Comparison of ENCODE assay signal across 9 mouse cellular contexts in genomic region chr14:104521458-104521848, GRCm38 (mm10). TPM values are rescaled to one million over a fixed set of nuclear protein-coding genes. Genes with fewer than 3 reads are reported as not detected.
DNase-seq lines count a peak whose midpoint lies in the region; ATAC-seq and TF ChIP-seq lines count a peak whose summit lies in the region.
"Had no signal": no experiment of that assay in that cellular context is flagged by ENCODE, and none has a peak within 500 bp of the region (broad histone marks: within the 10 kb centered on the region; RNA-seq: fewer than 3 reads in every experiment).

No protein-coding gene starts in this region.

- ATAC-seq in neural tube, embryonic 11.5 days (ENCODE audit: insufficient read depth, low FRiP score, low TSS enrichment), result no peak
- no peak for ATAC-seq in limb, embryonic 15.5 days (ENCODE audit: insufficient number of reproducible peaks, low FRiP score, low TSS enrichment, low read depth)
- ATAC-seq in stomach, postnatal 0 days (ENCODE audit: low FRiP score, low TSS enrichment), result no peak

- H3K27ac ChIP-seq in neural tube, embryonic 11.5 days (ENCODE audit: low read depth, low read length), result no peak overlapping the region
- H3K27ac ChIP-seq in embryonic fibroblast, embryonic 13.5 days (ENCODE audit: insufficient read depth, low read length), result no peak overlapping the region
- no peak overlapping the region for H3K27ac ChIP-seq in limb, embryonic 15.5 days
- no peak overlapping the region for H3K27ac ChIP-seq in stomach, postnatal 0 days (replicated peaks)

- no peak for TF ChIP-seq POLR2A in embryonic fibroblast, embryonic 13.5 days (IDR thresholded peaks at IDR 0.05; ENCODE audit: low read depth, low read length)

- TF ChIP-seq EP300 in stomach, postnatal 0 days (optimal IDR thresholded peaks at IDR 0.05), result no peak

- H3K4me2 ChIP-seq in neural tube, embryonic 11.5 days (ENCODE audit: low read depth), result peak overlapping the region; percentile 67
- H3K4me2 ChIP-seq in limb, embryonic 15.5 days, result peak overlapping the region; percentile 58
- peak overlapping the region; percentile 81 for H3K4me2 ChIP-seq in stomach, postnatal 0 days (replicated peaks; ENCODE audit: low read depth)

- no peaks in the 10 kb centered on the region for H3K27me3 ChIP-seq in neural tube, embryonic 11.5 days (ENCODE audit: control insufficient read depth, insufficient read depth, low read length)
- 0 out of 2 replicates have a peak, but pooled peaks cover 3% of the 10 kb centered on the region for H3K27me3 ChIP-seq in limb, embryonic 15.5 days
- no peaks in the 10 kb centered on the region for H3K27me3 ChIP-seq in stomach, postnatal 0 days (ENCODE audit: control insufficient read depth, insufficient read depth, low read length)

- 5% methylated on average over 9 of the region's 9 CpGs for WGBS in neural tube, embryonic 11.5 days
- WGBS in limb, embryonic 15.5 days, result under 1% methylated on average over 9 of the region's 9 CpGs
- WGBS in stomach, postnatal 0 days, result under 1% methylated on average over 9 of the region's 9 CpGs

- H3K4me3 ChIP-seq in neural tube, embryonic 11.5 days (ENCODE audit: low read depth, low read length), result peak overlapping the region; percentile 88
- H3K4me3 ChIP-seq in embryonic fibroblast, embryonic 13.5 days (ENCODE audit: insufficient read depth, low read length), result peak overlapping the region; percentile 76
- peak overlapping the region; percentile 88 for H3K4me3 ChIP-seq in limb, embryonic 15.5 days
- H3K4me3 ChIP-seq in stomach, postnatal 0 days (ENCODE audit: low read depth, low read length), result peak overlapping the region; percentile 89

- no peak for TF ChIP-seq CTCF in embryonic fibroblast, embryonic 13.5 days (IDR thresholded peaks at IDR 0.05; ENCODE audit: borderline replicate concordance, insufficient read depth, low read length)
- TF ChIP-seq CTCF in stomach, postnatal 0 days (IDR thresholded peaks at IDR 0.05; ENCODE audit: low read depth), result no peak

- DNase-seq in neural tube, embryonic 11.5 days (ENCODE audit: low spot score), result no peak
- no peak for DNase-seq in neural tube, embryonic 10.5 days (ENCODE audit: extremely low spot score, low spot score)
- DNase-seq in stomach, postnatal 0 days (ENCODE audit: low spot score), result no peak
- DNase-seq in T-cell, adult 2 months (ENCODE audit: low spot score), result no peak
- DNase-seq in left cerebral cortex, adult 8-10 months (ENCODE audit: low spot score in 2 of 2), result no peak
- DNase-seq in adrenal gland, postnatal 10 days, result no peak

- H3K9me3 ChIP-seq in neural tube, embryonic 11.5 days (ENCODE audit: control insufficient read depth, low read length), result no peaks in the 10 kb centered on the region
- no peaks in the 10 kb centered on the region for H3K9me3 ChIP-seq in limb, embryonic 15.5 days
- H3K9me3 ChIP-seq in stomach, postnatal 0 days (ENCODE audit: control insufficient read depth, low read length), result no peaks in the 10 kb centered on the region

- H3K36me3 ChIP-seq in neural tube, embryonic 11.5 days (ENCODE audit: control insufficient read depth, insufficient read depth, low read length), result no peaks in the 10 kb centered on the region
- H3K36me3 ChIP-seq in limb, embryonic 15.5 days, result no peaks in the 10 kb centered on the region
- H3K36me3 ChIP-seq in stomach, postnatal 0 days (ENCODE audit: control insufficient read depth, insufficient read depth, low read length), result no peaks in the 10 kb centered on the region

- H3K9ac ChIP-seq in neural tube, embryonic 11.5 days (ENCODE audit: low read length), result peak overlapping the region; percentile 56
- H3K9ac ChIP-seq in limb, embryonic 15.5 days, result no peak overlapping the region
- no peak overlapping the region for H3K9ac ChIP-seq in stomach, postnatal 0 days (ENCODE audit: low read length)

- peaks cover 8% of the 10 kb centered on the region; the same call in 1 of the 2 replicates for H3K4me1 ChIP-seq in neural tube, embryonic 11.5 days (ENCODE audit: control insufficient read depth, insufficient read depth, low read length)
- no peaks in the 10 kb centered on the region for H3K4me1 ChIP-seq in embryonic fibroblast, embryonic 13.5 days (ENCODE audit: control insufficient read depth, insufficient read depth, low read length)
- H3K4me1 ChIP-seq in limb, embryonic 15.5 days, result peaks cover 4% of the 10 kb centered on the region; the same call in 1 of the 2 replicates
- H3K4me1 ChIP-seq in stomach, postnatal 0 days (replicated peaks; ENCODE audit: control insufficient read depth, insufficient read depth), result no peaks in the 10 kb centered on the region

RNA-seq across cellular contexts. Expression of gene Rnf219, which starts 1.0 kb away (rescaled TPM):
- polyA plus RNA-seq in neural tube, embryonic 11.5 days (2014; fragmentation: Nextera tagmentation; extraction: Ambion mirVana), result 40.2 and 46.1 TPM in 2 replicates
- polyA plus RNA-seq in embryonic fibroblast, embryonic 13.5 days (2011; ENCODE audit: insufficient read length, low read depth, missing spikeins), result 14.9 and 26.9 TPM in 2 replicates
- polyA plus RNA-seq in limb, embryonic 15.5 days (2015; fragmentation: Nextera tagmentation; extraction: Ambion mirVana), result 25.7 and 28.7 TPM in 2 replicates
- 10.7 and 12.3 TPM in 2 replicates for polyA plus RNA-seq in stomach, postnatal 0 days (2015; fragmentation: Nextera tagmentation; extraction: Ambion mirVana)
- 10 to 100 TPM; 14.8 to 20.9 (median 18.5) TPM for total RNA-seq in left cerebral cortex, adult 8-10 months (2022)
- 10 to 100 TPM; 10.4 to 12.0 TPM for total RNA-seq in adrenal gland, postnatal 10 days (2021)

RNA-seq across cellular contexts. Expression of gene Pou4f1, which starts 53.7 kb away (rescaled TPM):
- polyA plus RNA-seq in neural tube, embryonic 11.5 days (2014; fragmentation: Nextera tagmentation; extraction: Ambion mirVana), result 79.6 and 96.7 TPM in 2 replicates
- not detected in 2 replicates for polyA plus RNA-seq in embryonic fibroblast, embryonic 13.5 days (2011; ENCODE audit: insufficient read length, low read depth, missing spikeins)
- polyA plus RNA-seq in limb, embryonic 15.5 days (2015; fragmentation: Nextera tagmentation; extraction: Ambion mirVana), result 0.76 and 0.77 TPM in 2 replicates
- 0.19 and 0.41 TPM in 2 replicates for polyA plus RNA-seq in stomach, postnatal 0 days (2015; fragmentation: Nextera tagmentation; extraction: Ambion mirVana)
- under 1 TPM; 0.07 to 0.36 (median 0.13) TPM for total RNA-seq in left cerebral cortex, adult 8-10 months (2022)
- under 1 TPM; 0.15 to 0.36 TPM for total RNA-seq in adrenal gland, postnatal 10 days (2021)
- total RNA-seq: common myeloid progenitor, adult 5-6 weeks had no signal

Comparison
In these comparisons a context has a peak if more than half of its experiments do, and no peak if none do; other contexts are left out.
1. RNA of gene Pou4f1, which starts 53.7 kb away (polyA plus RNA-seq): 79.6 to 96.7 TPM in neural tube, embryonic 11.5 days; 0.76 to 0.77 TPM in limb, embryonic 15.5 days, 0.19 to 0.41 TPM in stomach, postnatal 0 days and not detected in embryonic fibroblast, embryonic 13.5 days; every median in the first group is over 10 times any median in the second.
2. Peak in every context shown above with its lines, with median percentiles within 50 percentile points of each other: H3K4me2 ChIP-seq and H3K4me3 ChIP-seq.